Mouse (Mus musculus): Measurements from ENCODE around the gene Ptprq. TPM values are rescaled to one million over a fixed set of nuclear protein-coding genes. Genes with fewer than 3 reads are reported as not detected.

Ptprq gene
- polyA plus RNA-seq, 1 experiment, result 0.04 TPM

DNA sequence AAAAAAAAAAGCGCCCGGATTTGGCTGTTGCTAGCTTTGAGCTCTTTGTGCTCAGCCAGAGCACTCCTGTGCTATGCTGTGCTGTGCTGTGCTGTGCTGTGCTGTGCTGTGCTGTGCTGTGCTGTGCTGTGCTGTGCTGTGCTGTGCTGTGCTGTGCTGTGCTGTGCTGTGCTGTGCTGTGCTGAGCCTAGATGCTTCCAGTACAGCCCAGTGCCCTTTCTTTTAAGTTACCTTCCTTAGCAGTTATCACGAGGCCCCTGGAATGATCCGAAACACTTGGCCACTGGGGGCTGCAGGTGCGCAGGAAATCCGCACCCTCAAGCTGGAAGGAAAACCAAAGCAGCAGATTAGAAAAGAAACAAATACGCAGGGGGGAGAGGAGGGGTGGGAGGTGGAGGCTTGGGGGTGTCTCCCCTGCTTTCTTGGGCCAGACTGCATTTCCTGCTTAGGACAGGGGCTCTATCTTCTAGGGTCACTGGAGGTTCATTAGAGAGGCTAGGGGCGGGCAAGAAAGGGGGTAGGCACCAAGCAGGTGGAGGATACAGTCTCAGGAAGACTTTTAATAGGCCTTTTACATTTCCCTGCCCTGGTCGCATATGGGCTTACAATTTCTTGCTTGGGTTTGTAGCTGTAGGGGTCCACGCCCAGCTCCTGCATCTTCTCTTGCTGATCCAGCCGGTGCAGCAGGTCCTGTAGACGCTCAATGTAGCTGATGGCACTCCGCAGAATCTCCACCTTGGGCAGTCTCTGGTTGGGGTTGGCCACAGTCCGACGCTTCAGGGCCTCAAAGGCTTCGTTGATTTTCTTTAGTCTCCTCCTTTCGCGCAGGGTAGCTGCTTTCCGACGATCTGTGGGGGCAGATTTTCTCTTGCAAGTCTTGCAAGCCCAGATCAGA lies 226.0 kb downstream of the Ptprq start:
- DNase-seq (ENCODE audit: extremely low spot score in 1 of 2, low spot score in 1 of 2), result peak in 1 of 2 experiments; percentile 6

- DNase-seq (ENCODE audit: extremely low spot score in 1 of 2, low spot score in 1 of 2), result peak in 1 of 2 experiments; percentile 16
Measured at GRCm38 (mm10) chr10:107492867-107493579, 226.8 kb downstream of the Ptprq start.

- no peak for DNase-seq (ENCODE audit: extremely low spot score in 1 of 2, low spot score in 1 of 2)
Measured at GRCm38 (mm10) chr10:107488654-107489315, 231.1 kb downstream of the Ptprq start.

DNA sequence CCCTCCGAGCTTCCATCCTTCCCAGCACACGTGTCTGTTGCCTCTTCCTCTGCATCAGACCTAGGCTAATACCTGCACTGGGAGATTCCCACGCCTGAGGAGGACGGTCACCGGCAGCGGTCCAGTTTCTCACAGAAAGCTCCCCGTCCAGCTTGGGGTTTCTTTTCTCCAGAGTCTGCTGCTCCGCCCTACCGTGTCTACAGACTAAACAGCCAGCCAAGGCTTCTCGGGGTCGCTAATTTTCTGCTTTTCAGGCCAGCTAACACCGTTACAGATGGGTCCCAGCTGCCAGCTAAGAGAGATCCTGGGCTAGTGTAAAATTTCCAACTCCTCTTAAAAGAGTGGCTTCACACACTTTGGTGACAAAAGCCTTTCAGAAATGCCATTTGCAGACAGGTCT lies 233.1 kb downstream of the Ptprq start:
- DNase-seq (ENCODE audit: extremely low spot score in 1 of 2, low spot score in 1 of 2), result no peak

- no peak for DNase-seq (ENCODE audit: extremely low spot score in 1 of 2, low spot score in 1 of 2)
Measured at GRCm38 (mm10) chr10:107485870-107486269, 234.0 kb downstream of the Ptprq start, which contains the start of gene Myf5. TSS of gene Myf5 (minus strand) at chr10:107486134.

- no peak for DNase-seq (ENCODE audit: extremely low spot score in 1 of 2, low spot score in 1 of 2)
Measured at GRCm38 (mm10) chr10:107484050-107484449, 235.8 kb downstream of the Ptprq start.

DNA sequence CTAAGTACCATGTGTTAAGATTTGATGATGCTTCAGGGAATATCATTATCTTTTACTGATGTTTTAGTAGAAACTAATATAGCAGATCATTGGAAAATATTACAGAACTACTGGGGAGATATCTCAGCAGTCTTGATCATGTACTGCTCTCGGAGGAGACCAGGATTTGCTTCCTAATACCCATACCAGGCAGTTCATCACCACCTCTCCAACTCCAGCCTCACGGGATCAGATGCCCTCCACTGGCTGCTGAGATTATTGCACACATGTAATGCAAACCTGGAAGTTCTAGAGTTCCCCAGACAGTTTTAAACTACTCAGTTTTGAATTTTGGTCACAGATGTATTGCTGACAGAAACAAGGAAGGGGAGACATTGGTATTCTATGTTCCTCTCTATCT lies 246.4 kb downstream of the Ptprq start:
- peak in 1 of 2 experiments; percentile 11 for DNase-seq (ENCODE audit: extremely low spot score in 1 of 2, low spot score in 1 of 2)

DNA sequence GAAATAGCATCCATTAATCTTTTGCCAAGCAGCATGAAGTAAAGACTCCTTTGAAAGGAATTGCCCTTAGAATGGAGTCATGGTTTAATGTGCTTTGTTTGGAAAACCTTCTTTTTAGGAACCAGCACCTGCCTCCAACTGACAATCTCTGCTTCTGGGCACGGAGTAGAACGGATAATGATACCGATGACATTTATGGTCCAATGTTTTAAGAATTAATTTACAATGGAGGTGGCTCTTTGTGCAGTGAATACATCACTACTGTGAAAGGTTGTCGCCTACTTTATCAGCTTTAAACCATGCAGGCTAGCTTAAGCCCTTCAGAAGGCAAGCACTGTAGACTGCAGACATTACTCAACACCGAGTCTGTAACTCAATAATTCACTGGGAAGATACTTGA lies 248.1 kb downstream of the Ptprq start:
- DNase-seq (ENCODE audit: extremely low spot score in 1 of 2, low spot score in 1 of 2), result no peak

GRCm38 (mm10) chr10:107467819-107468218 lies 252.0 kb downstream of the Ptprq start:
- no peak for DNase-seq (ENCODE audit: extremely low spot score in 1 of 2, low spot score in 1 of 2)

Other genes with a start within 250 kb of the Ptprq start
- gene Myf5, start 233.9 kb downstream of the Ptprq start, polyA plus RNA-seq (2012; rRNA removed), result not detected in 2 replicates
- gene Myf6, start 225.3 kb downstream of the Ptprq start, polyA plus RNA-seq (2012; rRNA removed), result not detected in 2 replicates
- gene Otogl, start 192.1 kb upstream of the Ptprq start, polyA plus RNA-seq (2012; rRNA removed), result 0.63 and 0.90 TPM in 2 replicates

All from frontal cortex, adult 2 months (tissue).